Mouse (Mus musculus) erythroblast, embryonic 14.5 days (primary cell): ENCODE measurements around the gene Erv3.

Experiments
- GATA1 ChIP-seq: IDR thresholded peaks from 2 replicates; pipeline ENCODE4 v1.6.1; 2012; ENCODE audit warnings: low read length, inconsistent platforms, mixed read lengths
- TAL1 ChIP-seq: IDR thresholded peaks from 3 replicates; pipeline ENCODE4 v1.6.1; 2012; ENCODE audit warnings: low read length, inconsistent platforms, mixed read lengths

- TF ChIP-seq GATA1 (no peak), TAL1 (no peak)
Observed at GRCm38 (mm10) chr2:131834296-131834695, 25.3 kb downstream of the Erv3 start.
